Mouse (Mus musculus) brain, embryonic 14.5 days (tissue): ENCODE data around the gene Rtn4ip1.

Experiments used
- CTCF ChIP-seq: fragments of 200-500 bp; IDR thresholded peaks from 2 replicates; pipeline ENCODE4 v1.5.1; 2012; ENCODE audit warnings: inconsistent platforms, mild to moderate bottlenecking, moderate library complexity, borderline replicate concordance; ENCODE audit not compliant: insufficient read depth, insufficient read length; ENCODE audit errors: extremely low read depth
- POLR2A ChIP-seq: fragments of 200-500 bp; IDR thresholded peaks from 2 replicates; pipeline ENCODE4 v1.6.1; 2012; ENCODE audit warnings: mild to moderate bottlenecking, inconsistent platforms, borderline replicate concordance; ENCODE audit not compliant: poor library complexity, insufficient read depth, insufficient read length, severe bottlenecking; ENCODE audit errors: extremely low read depth

DNA sequence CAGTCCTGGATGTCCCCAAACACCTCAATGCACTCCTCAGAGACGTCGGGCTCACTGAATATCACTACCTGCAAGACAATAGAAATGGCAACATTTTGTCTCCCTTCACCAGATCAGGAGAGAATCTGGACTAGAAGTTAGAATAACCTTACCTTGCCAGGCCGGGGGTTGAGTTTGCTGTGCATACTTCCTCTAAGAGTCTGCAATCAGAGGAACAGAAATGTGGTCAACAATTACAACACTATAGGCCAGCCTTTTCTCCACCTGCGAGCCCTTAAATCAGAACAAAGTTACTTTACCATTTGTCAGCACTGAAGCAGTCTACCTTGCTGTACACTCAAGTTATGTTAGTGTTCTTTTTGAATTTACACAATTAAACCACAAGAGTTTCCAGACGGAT, 90.9 kb downstream of the Rtn4ip1 start:
- TF ChIP-seq CTCF: no peak
- TF ChIP-seq POLR2A: no peak
